Mouse (Mus musculus) layer of hippocampus, adult 8-10 months (tissue): ENCODE measurements at regions not wholly inside any gene's neighbourhood (a gene's known extent, or its start where the extent isn't known, plus 50 kb on each side); places are given as distances from the start of the nearest gene placed in this dataset.
"Not testable (repeated sequence)": the region's sequence is repeated elsewhere in the genome, so short reads cannot be mapped to it uniquely, and the experiment has no call there.

Source experiments
- DNase-seq, 2 experiments: peaks; one replicate each; pipeline ENCODE4 v3.0.0; 2022; ENCODE audit warnings: low spot score in 2 of 2

DNA sequence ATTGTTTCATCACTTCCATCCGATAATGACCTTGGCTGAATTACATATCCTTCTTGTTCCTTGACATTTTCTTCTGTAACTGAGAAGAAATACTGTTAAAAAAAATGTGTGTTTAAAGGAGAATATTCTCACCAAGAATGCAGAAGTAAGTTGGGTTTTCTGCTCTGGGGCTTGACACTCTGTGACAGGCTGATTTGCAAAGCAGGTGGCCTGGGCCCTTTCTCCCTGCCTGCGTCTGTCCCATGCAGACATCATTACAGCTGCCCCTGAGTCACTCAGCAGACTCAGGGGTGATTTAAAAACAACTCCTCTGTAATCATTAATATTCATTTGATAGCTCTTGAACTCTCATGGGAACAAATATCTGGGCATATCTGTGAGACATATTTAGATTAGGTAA is 229.4 kb upstream of the Synpr start:
- DNase-seq: no peak

DNA sequence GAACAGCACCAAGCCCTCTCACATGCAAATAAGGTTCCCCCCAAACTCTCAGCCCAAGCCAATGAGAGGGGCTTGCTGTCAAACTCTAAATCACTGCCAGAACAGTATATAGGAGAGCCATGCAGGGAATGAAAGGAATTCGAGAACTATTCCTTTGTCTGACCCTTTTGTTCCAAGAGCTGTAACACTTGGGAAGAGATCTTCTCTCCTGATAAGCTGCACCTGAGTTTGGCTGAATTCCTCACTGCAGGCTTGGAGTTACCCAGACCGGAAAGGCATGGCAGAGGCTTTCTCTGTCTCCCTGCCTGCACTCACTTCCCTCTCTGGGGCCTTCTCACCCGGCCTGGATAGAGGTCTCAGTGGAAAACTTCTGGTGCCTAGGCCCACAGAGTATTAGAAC is 219.7 kb upstream of the Cadps start:
- not testable (repeated sequence) for DNase-seq

DNA sequence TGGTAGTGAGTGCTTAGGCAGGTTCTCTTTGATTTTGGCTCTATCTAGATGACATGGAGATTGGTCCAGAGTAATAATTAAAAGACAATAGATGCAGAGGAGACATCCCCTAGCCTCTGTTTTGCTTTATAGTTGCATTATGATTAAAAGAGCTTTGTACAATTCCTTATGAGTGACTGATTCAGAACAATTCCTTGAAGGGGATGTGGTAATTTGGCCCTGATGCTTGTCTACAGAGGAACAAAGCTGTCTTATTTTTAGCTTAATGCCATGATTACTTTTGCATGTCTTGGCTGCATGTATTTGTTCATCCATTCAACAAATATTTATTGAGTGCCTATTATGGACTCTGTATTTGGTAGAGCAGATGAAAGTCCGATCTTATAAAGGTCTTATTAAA is 218.9 kb upstream of the Cadps start:
- no peak for DNase-seq

DNA sequence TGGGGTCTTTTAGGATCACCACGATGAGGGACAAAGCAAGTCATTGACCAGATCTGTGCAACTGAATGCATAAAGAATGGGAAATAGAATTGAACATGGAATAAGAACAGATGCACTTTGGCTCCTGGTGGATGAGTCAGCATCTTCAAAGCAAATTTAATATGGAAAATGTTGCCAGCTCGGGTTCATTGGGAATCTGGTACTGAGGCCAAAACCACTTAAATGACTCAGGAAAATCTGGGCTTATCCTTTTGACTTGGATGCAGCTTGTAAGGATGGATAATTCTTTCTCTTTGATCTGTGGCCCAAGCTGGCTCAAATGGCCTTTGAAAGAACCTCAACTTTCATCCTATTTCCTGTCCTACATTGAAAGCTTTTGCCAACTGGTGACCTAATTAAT is 217.3 kb upstream of the Cadps start:
- no peak for DNase-seq

GRCm38 (mm10) chr14:13037426-13037825 is 214.5 kb upstream of the Cadps start:
- peak; percentile 7 to 19 for DNase-seq

DNA sequence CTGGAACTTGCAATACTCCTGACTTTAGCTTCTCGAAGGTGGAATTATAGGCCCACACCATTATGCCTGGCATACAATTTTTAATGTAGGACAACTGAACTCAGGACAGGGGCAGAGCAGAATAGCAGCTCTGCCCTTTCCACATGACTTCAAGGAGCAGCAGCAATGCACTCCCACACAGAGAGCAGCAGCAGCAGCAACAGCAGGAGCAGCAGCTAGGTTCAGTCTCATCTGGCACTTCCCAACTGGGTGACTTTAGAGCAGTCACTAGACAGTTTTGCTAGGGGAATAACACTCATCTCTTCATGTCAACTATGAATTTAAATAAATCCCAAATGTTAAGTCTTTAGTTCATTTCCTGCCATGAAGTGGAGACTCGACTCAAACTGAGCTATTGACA is 206.9 kb upstream of the Cadps start:
- DNase-seq: no peak

GRCm38 (mm10) chr14:13022744-13023143 is 199.9 kb upstream of the Cadps start:
- no peak for DNase-seq

- no peak for DNase-seq
Measured at GRCm38 (mm10) chr14:13011099-13011498, 188.2 kb upstream of the Cadps start.

GRCm38 (mm10) chr14:13000997-13001699 is 178.3 kb upstream of the Cadps start:
- peak; percentile 42 to 57 for DNase-seq

- DNase-seq: no peak
Measured at GRCm38 (mm10) chr14:12979416-12979815, 156.5 kb upstream of the Cadps start.

GRCm38 (mm10) chr14:12966441-12966840 is 143.6 kb upstream of the Cadps start:
- DNase-seq: no peak

DNA sequence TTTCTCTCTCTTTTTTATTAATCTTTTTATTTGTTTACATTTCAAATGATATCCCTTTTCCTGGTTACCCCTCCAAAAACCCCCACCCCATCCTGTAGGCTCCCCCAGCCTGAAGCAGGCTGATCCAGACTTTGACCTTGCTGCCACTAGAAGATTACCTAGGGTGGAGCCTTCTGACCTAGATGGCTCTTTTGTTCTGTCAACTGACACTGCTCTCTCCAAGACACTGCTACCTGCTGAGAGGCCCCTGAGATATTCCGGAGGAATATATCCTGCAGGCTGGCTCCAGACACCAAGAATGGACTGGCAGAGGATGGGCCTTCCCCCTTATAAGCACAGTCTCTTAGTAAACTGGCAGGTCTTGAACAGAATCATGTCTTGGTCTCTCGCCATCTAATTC is 135.0 kb upstream of the Cadps start:
- DNase-seq: not testable (repeated sequence)

GRCm38 (mm10) chr14:12950922-12951321 is 128.0 kb upstream of the Cadps start:
- no peak for DNase-seq

GRCm38 (mm10) chr14:12938638-12939293 is 115.9 kb upstream of the Cadps start:
- DNase-seq: no peak

GRCm38 (mm10) chr14:12936343-12936742 is 113.5 kb upstream of the Cadps start:
- DNase-seq: no peak

- DNase-seq: no peak
Measured at GRCm38 (mm10) chr14:12931668-12932384, 108.9 kb upstream of the Cadps start.

GRCm38 (mm10) chr14:12923617-12924016 is 100.7 kb upstream of the Cadps start:
- DNase-seq: no peak

DNA sequence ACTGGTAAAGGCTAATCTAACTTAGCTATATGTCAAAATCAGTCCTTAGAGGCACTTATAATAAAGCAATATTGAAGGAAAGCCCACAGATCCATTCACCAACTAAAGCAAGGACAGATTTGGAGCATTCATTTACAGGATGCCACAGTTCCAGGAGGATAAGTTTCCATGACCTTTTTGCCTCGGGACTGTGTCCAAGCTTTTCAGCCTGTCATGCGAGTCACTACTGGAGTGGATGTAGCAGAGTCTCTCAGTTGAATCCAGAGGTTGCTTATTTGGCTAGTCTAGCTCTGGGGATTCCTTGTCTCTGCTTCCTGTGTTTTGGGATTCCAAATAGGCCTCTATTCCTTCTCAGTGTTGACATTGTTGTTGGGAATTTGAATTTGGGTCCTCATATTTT is 92.6 kb upstream of the Cadps start:
- no peak for DNase-seq

DNA sequence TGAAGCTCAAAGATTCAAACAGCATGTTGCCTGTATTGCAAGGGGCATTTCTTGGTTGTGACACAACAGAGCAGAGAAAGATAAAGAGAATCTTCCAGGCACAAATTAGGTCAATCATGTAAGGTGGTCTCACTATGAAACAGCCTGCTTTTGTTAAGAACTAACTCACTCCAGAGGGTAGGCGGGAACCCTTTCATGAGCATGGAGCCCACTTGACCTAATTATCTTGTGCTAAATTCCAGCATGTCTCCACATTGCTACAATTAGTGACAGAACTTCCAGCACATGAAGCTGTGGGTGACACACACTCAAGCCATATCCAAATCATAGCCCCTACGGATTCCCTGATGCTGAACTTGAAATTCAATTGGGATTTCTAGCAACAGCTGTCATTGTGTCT is 91.1 kb upstream of the Cadps start:
- DNase-seq: no peak

- DNase-seq: no peak
Measured at GRCm38 (mm10) chr14:12913421-12913820, 90.5 kb upstream of the Cadps start.

- DNase-seq: no peak
Measured at GRCm38 (mm10) chr14:12877337-12877662, 54.4 kb upstream of the Cadps start.

DNA sequence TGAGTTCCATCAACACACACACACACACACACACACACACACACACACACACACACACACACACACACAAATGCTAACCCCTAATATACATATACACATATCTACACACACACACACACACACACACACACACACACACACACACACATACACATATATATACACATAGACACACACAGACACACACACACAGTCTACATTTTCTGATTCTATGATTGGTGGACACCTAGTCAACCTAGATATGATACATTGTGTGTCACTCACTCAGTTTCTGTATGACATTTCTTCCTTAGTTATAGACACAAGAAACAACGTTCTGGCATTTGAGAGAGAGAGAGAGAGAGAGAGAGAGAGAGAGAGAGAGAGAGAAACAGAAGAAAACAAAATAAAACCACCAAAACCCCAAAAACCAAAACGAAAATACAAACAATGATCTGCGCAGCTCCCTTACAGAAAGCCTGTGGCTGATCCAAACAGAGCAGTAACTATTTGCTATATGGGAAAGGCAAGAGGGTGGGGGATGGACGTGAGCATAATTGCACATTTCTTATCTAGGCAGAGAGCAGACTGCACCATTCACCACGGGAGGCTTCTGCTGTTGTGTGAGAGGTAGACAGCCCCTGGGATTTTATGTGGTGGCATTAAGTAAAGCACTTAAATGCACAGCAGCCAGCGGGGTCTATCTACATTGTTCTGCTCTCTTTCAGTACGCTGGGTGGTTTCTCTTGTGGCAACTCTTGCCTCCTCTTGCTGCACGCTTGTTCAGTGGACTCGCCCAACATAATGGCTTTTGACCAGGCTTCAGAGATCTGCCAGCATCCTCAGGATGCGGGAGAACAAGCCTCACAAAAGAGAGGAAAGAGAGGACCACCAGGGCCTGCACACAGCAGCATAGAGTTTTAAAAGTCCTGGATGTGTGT is 53.8 kb upstream of the Cadps start:
- no peak for DNase-seq
